Mouse (Mus musculus): Measurements from ENCODE around the gene Olfr312. TPM values are rescaled to one million over a fixed set of nuclear protein-coding genes. Genes with fewer than 3 reads are reported as not detected.
"Not testable (repeated sequence)": the region's sequence is repeated elsewhere in the genome, so short reads cannot be mapped to it uniquely, and the experiment has no call there.

Gene Olfr312
- not detected in 2 replicates for total RNA-seq (2014; fragmentation: Nextera tagmentation)
- not detected in 2 replicates for total RNA-seq (2017)

GRCm38 (mm10) chr11:58828937-58829336, at the start of gene Olfr312:
Gene Olfr312, plus strand, starts transcription at chr11:58829237.
- ATAC-seq (replicated peaks; ENCODE audit: poor library complexity, severe bottlenecking): not testable (repeated sequence)

GRCm38 (mm10) chr11:58782480-58783089, 46.5 kb upstream of the Olfr312 start, which contains the start of gene Olfr314:
Gene Olfr314, plus strand, starts transcription at chr11:58782952.
- no peak for ATAC-seq (replicated peaks; ENCODE audit: poor library complexity, severe bottlenecking)

- ATAC-seq (replicated peaks; ENCODE audit: poor library complexity, severe bottlenecking): no peak
Observed at GRCm38 (mm10) chr11:58784182-58784581, 44.9 kb upstream of the Olfr312 start.

GRCm38 (mm10) chr11:58787651-58788050, 41.4 kb upstream of the Olfr312 start:
- no peak for ATAC-seq (replicated peaks; ENCODE audit: poor library complexity, severe bottlenecking)

- ATAC-seq (replicated peaks; ENCODE audit: poor library complexity, severe bottlenecking): no peak
Observed at GRCm38 (mm10) chr11:58788346-58788745, 40.7 kb upstream of the Olfr312 start.

- ATAC-seq (replicated peaks; ENCODE audit: poor library complexity, severe bottlenecking): no peak; the same call in 1 of the 2 replicates
Observed at GRCm38 (mm10) chr11:58789532-58789931, 39.5 kb upstream of the Olfr312 start.

- ATAC-seq (replicated peaks; ENCODE audit: poor library complexity, severe bottlenecking): peak; percentile 56; the same call in 1 of the 2 replicates
Observed at GRCm38 (mm10) chr11:58790053-58790452, 39.0 kb upstream of the Olfr312 start.

GRCm38 (mm10) chr11:58790646-58791045, 38.4 kb upstream of the Olfr312 start:
- ATAC-seq (replicated peaks; ENCODE audit: poor library complexity, severe bottlenecking): peak; percentile 52

GRCm38 (mm10) chr11:58795856-58796255, 33.2 kb upstream of the Olfr312 start:
- no peak for ATAC-seq (replicated peaks; ENCODE audit: poor library complexity, severe bottlenecking)

- no peak for ATAC-seq (replicated peaks; ENCODE audit: poor library complexity, severe bottlenecking)
Observed at GRCm38 (mm10) chr11:58796850-58797249, 32.2 kb upstream of the Olfr312 start.

- no peak for ATAC-seq (replicated peaks; ENCODE audit: poor library complexity, severe bottlenecking)
Observed at GRCm38 (mm10) chr11:58799747-58800146, 29.3 kb upstream of the Olfr312 start.

GRCm38 (mm10) chr11:58801558-58802228, 27.3 kb upstream of the Olfr312 start, which contains the start of gene Fam183b:
Gene Fam183b, minus strand, starts transcription at chr11:58801960.
- ATAC-seq (replicated peaks; ENCODE audit: poor library complexity, severe bottlenecking): no peak

- no peak for ATAC-seq (replicated peaks; ENCODE audit: poor library complexity, severe bottlenecking)
Observed at GRCm38 (mm10) chr11:58803871-58804270, 25.2 kb upstream of the Olfr312 start.

- no peak for ATAC-seq (replicated peaks; ENCODE audit: poor library complexity, severe bottlenecking)
Observed at GRCm38 (mm10) chr11:58804393-58804792, 24.6 kb upstream of the Olfr312 start.

- ATAC-seq (replicated peaks; ENCODE audit: poor library complexity, severe bottlenecking): no peak
Observed at GRCm38 (mm10) chr11:58812001-58812400, 17.0 kb upstream of the Olfr312 start.

- ATAC-seq (replicated peaks; ENCODE audit: poor library complexity, severe bottlenecking): not testable (repeated sequence)
Observed at GRCm38 (mm10) chr11:58814700-58815099, 14.3 kb upstream of the Olfr312 start, which contains the start of gene Olfr313. Gene Olfr313, plus strand, starts transcription at chr11:58815000.

GRCm38 (mm10) chr11:58815676-58816075, 13.4 kb upstream of the Olfr312 start:
- no peak for ATAC-seq (replicated peaks; ENCODE audit: poor library complexity, severe bottlenecking)

GRCm38 (mm10) chr11:58829764-58830163, 727 bp downstream of the Olfr312 start:
- ATAC-seq (replicated peaks; ENCODE audit: poor library complexity, severe bottlenecking): no peak

GRCm38 (mm10) chr11:58832541-58832940, 3.5 kb downstream of the Olfr312 start:
- ATAC-seq (replicated peaks; ENCODE audit: poor library complexity, severe bottlenecking): not testable (repeated sequence)

GRCm38 (mm10) chr11:58838951-58839350, 9.9 kb downstream of the Olfr312 start, which contains the start of gene Olfr311:
Gene Olfr311, plus strand, starts transcription at chr11:58839251.
- ATAC-seq (replicated peaks; ENCODE audit: poor library complexity, severe bottlenecking): not testable (repeated sequence)

GRCm38 (mm10) chr11:58846919-58847461, 18.0 kb downstream of the Olfr312 start, which contains the start of gene Gm12258:
Gene Gm12258, plus strand, starts transcription at chr11:58847158.
- peak; percentile 100 for ATAC-seq (replicated peaks; ENCODE audit: poor library complexity, severe bottlenecking)

All from granulocyte monocyte progenitor cell, adult 5-6 weeks (primary cell).